Mouse (Mus musculus): ENCODE measurements around the gene Sox13. TPM values are rescaled to one million over a fixed set of nuclear protein-coding genes. Genes with fewer than 3 reads are reported as not detected.

The Sox13 gene
- polyA plus RNA-seq, 1 experiment from 2014 or later = 12.8 TPM

DNA sequence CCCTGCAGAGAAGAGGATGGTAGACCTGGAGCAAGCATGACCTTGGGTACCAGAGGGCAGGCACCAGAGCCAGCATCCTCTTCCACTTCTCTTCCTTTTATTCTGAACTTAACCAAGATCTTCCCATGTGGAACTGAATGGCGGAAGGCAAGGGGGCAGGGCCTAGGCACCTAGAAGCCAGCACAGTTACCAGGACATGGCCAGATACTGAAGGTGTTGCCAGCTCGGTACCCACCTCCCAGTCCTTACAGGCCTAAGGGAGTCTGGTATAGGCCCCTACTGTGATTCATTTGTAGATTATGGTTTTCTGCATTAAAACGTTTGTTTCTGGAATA, 44.2 kb downstream of the Sox13 start:
- Histone ChIP-seq H3K36me3 (ENCODE audit: insufficient read depth, low read length) (peaks cover 22% of the 10 kb centered on the region), H3K4me2 (replicated peaks; ENCODE audit: low read depth, low read length) (no peak overlapping the region), H3K27me3 (ENCODE audit: insufficient read depth, low read length) (no peaks in the 10 kb centered on the region), H3K9me3 (ENCODE audit: low read length) (no peaks in the 10 kb centered on the region), H3K27ac (ENCODE audit: low read length) (peak overlapping the region; percentile 12; the same call in 1 of the 2 replicates), H3K9ac (replicated peaks; ENCODE audit: low read length) (no peak overlapping the region), H3K4me3 (ENCODE audit: low read length) (no peak overlapping the region), H3K4me1 (ENCODE audit: insufficient read depth, low read length) (peaks cover 26% of the 10 kb centered on the region)
- ATAC-seq (ENCODE audit: low FRiP score, low TSS enrichment) = no peak
- WGBS = 88% methylated on average over 3 of the region's 3 CpGs

DNA sequence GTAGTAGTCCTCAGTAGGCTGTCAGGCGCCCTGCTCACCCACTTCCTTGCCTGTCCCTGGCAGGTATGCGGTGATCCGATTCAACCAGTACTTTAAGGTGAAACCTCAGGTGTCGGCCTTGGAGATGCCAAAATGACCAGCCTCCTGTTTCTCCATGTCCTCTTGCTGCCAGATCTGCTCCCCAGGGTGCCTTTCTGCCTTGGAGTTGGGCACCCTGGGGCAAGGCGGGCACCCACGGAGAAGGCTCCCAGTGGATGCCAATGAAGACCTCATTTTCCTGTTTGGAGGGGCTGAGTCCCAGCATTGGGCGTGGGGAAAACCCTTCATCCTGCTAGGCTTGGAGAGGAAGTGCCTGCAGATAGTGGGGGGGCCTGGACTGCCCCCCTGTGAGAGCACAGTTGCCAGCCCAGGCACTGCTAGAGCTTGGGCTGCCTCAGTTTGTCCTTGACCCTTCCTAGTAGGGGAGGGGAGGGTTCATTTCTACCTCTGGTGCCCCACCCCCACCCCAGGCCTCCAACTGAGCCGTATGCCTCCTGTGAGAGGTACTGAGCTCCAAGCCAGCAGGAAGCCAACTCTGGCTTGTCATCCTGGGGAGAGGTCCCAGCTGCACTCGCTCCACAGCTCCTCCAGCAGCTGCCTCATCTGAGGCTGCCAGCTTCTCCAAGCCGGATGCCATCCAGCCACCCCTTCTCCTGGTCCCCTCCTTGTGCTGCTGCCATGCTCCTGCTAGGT, 44.8 kb downstream of the Sox13 start:
- no peak for ATAC-seq (ENCODE audit: low FRiP score, low TSS enrichment)

DNA sequence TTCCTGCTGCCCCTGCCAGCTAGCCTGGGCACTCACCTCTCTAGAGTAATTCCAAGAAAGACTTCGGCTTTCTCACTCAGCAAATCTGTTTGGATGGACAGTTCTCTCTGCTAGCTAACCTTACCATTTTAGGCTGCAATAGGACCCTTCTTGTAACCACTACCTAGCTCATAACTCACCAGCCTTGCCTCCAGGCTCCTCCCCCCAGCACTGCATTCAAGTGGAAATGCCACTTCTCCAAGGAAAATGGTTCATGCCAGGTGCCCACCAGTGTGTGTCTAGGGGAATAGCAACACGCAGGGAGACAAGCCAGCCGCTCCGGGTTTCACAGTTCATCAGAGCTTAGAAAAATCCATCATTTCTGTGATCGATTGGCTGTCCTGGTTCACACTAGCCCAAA, 46.6 kb downstream of the Sox13 start:
- H3K36me3 ChIP-seq (ENCODE audit: insufficient read depth, low read length) = no peaks in the 10 kb centered on the region
- H3K27me3 ChIP-seq (ENCODE audit: insufficient read depth, low read length) = no peaks in the 10 kb centered on the region
- H3K4me1 ChIP-seq (ENCODE audit: insufficient read depth, low read length) = peaks cover 21% of the 10 kb centered on the region
- no peak overlapping the region for H3K4me3 ChIP-seq (ENCODE audit: low read length)
- ATAC-seq (ENCODE audit: low FRiP score, low TSS enrichment) = no peak
- WGBS = 70% methylated on average over 5 of the region's 5 CpGs
- no peak overlapping the region for H3K9ac ChIP-seq (replicated peaks; ENCODE audit: low read length)
- H3K27ac ChIP-seq (ENCODE audit: low read length) = no peak overlapping the region
- H3K9me3 ChIP-seq (ENCODE audit: low read length) = no peaks in the 10 kb centered on the region
- H3K4me2 ChIP-seq (replicated peaks; ENCODE audit: low read depth, low read length) = no peak overlapping the region

More for the DNA sequence above, 44.8 kb downstream of the Sox13 start:
- Histone ChIP-seq H3K36me3 (ENCODE audit: insufficient read depth, low read length) (peaks cover 17% of the 10 kb centered on the region), H3K27me3 (ENCODE audit: insufficient read depth, low read length) (no peaks in the 10 kb centered on the region), H3K9ac (replicated peaks; ENCODE audit: low read length) (no peak overlapping the region), H3K4me1 (ENCODE audit: insufficient read depth, low read length) (peaks cover 26% of the 10 kb centered on the region), H3K9me3 (ENCODE audit: low read length) (no peaks in the 10 kb centered on the region), H3K4me3 (ENCODE audit: low read length) (no peak overlapping the region), H3K27ac (ENCODE audit: low read length) (peak overlapping the region; percentile 12; the same call in 1 of the 2 replicates), H3K4me2 (replicated peaks; ENCODE audit: low read depth, low read length) (no peak overlapping the region)
- WGBS = 65% methylated on average over 10 of the region's 10 CpGs

DNA sequence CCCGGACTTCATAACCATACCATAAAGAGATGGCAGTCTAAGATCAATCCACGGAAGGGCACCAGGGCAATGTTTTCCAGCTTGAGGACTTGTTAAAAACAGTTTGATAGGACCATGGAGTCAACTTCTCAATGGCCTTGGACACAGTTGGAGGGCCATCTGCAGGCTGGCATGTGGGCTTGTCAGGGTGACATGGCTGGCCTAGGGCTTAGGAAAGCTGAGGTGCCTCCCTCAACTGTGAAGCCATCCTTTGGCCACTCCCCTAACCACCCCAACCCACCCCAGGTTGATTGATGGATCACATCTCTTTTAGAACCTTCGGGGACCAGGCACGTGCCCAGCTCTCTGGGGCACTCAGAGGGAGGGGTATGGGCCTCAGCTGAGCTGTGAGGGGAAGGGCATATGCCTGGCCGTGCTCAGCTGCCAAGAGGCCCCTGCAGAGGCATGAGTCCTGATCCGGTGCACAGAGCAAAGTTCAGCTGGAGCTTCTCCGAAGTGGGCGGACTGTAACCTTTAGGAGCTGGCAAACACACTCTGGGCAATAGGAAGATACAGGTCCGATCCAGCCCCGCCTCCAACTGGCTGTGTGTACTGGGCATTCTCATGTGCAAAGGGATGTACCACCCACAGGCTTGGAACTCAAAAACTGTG, 48.4 kb downstream of the Sox13 start:
- no peaks in the 10 kb centered on the region for H3K27me3 ChIP-seq (ENCODE audit: insufficient read depth, low read length)
- no peaks in the 10 kb centered on the region for H3K9me3 ChIP-seq (ENCODE audit: low read length)
- H3K4me3 ChIP-seq (ENCODE audit: low read length) = no peak overlapping the region
- no peak overlapping the region for H3K9ac ChIP-seq (replicated peaks; ENCODE audit: low read length)
- H3K36me3 ChIP-seq (ENCODE audit: insufficient read depth, low read length) = no peaks in the 10 kb centered on the region
- 53% methylated on average over 10 of the region's 10 CpGs for WGBS
- H3K4me2 ChIP-seq (replicated peaks; ENCODE audit: low read depth, low read length) = no peak overlapping the region
- peak; percentile 69 for ATAC-seq (ENCODE audit: low FRiP score, low TSS enrichment)
- peaks cover 17% of the 10 kb centered on the region for H3K4me1 ChIP-seq (ENCODE audit: insufficient read depth, low read length)
- H3K27ac ChIP-seq (ENCODE audit: low read length) = no peak overlapping the region

DNA sequence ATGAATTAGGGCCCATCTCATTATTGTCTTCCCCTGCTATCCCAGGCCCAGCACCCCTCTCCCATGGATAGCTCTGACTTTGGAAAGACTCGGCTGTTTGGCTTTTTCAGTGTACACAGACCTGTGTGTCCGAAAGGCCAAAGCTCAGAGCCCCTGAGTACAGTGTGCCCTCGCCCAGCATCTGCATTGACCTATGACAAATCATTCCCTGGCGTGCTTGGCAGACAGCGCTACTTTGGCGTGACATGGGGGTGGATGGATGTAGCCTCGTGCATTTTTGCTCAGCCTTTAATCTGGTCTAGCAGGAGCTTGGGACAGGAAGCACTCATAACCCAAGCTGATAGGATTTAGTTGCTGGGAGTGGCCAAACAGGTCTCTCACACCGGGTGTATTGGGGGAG, 52.1 kb downstream of the Sox13 start:
- no peak overlapping the region for H3K9ac ChIP-seq (replicated peaks; ENCODE audit: low read length)
- no peak overlapping the region for H3K27ac ChIP-seq (ENCODE audit: low read length)
- no peak overlapping the region for H3K4me3 ChIP-seq (ENCODE audit: low read length)
- 44% methylated on average over 8 of the region's 8 CpGs for WGBS
- H3K27me3 ChIP-seq (ENCODE audit: insufficient read depth, low read length) = no peaks in the 10 kb centered on the region
- H3K4me2 ChIP-seq (replicated peaks; ENCODE audit: low read depth, low read length) = no peak overlapping the region
- H3K36me3 ChIP-seq (ENCODE audit: insufficient read depth, low read length) = no peaks in the 10 kb centered on the region
- H3K4me1 ChIP-seq (ENCODE audit: insufficient read depth, low read length) = peaks cover 11% of the 10 kb centered on the region
- H3K9me3 ChIP-seq (ENCODE audit: low read length) = no peaks in the 10 kb centered on the region
- ATAC-seq (ENCODE audit: low FRiP score, low TSS enrichment) = no peak

DNA sequence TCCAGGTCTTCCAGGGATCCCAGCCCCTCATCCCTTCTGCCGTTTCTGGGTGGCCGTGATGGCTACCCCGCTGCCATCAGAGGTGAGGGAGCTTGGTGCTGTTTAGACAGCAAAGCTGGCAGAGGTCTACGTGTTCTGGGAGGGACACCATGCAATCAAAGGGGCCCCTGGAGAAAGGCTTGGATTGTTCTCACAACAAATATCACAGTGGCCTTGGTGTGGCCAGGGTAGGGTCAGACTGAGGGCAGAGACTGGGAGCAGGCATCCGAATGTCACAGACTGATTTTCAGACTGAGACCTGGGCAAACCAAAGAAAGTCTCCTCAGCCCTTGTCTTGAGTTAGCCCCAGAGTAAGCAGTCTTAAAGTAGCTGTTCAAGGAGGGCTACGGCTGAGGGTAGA, 52.7 kb downstream of the Sox13 start:
- H3K4me2 ChIP-seq (replicated peaks; ENCODE audit: low read depth, low read length) = no peak overlapping the region
- H3K4me1 ChIP-seq (ENCODE audit: insufficient read depth, low read length) = peaks cover 11% of the 10 kb centered on the region
- no peak for ATAC-seq (ENCODE audit: low FRiP score, low TSS enrichment)
- WGBS = 79% methylated on average over 6 of the region's 6 CpGs
- no peaks in the 10 kb centered on the region for H3K27me3 ChIP-seq (ENCODE audit: insufficient read depth, low read length)
- H3K27ac ChIP-seq (ENCODE audit: low read length) = no peak overlapping the region
- H3K9ac ChIP-seq (replicated peaks; ENCODE audit: low read length) = no peak overlapping the region
- no peaks in the 10 kb centered on the region for H3K36me3 ChIP-seq (ENCODE audit: insufficient read depth, low read length)
- no peak overlapping the region for H3K4me3 ChIP-seq (ENCODE audit: low read length)
- no peaks in the 10 kb centered on the region for H3K9me3 ChIP-seq (ENCODE audit: low read length)

DNA sequence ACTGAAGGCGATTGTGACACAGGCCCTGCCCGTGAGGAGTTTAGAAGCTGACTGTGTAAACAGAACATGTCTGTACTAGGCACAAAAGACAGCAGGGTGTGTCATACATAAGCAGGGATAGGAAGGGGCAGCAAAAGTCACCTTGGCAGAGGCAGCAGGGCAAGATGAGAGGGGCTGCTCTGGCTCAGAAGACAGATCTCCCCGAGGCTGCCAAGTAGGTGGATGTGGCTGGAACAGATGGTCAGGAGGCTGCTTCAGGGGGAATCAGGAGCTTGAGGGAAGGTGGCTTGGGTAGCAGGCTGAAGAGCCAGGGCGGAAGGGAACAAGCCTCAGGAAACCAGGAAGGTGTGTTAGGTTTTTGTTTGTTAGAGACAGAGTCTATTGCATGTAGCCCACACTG, 53.8 kb downstream of the Sox13 start:
- WGBS = 64% methylated on average over 4 of the region's 4 CpGs
- Histone ChIP-seq H3K4me3 (ENCODE audit: low read length) (no peak overlapping the region), H3K4me1 (ENCODE audit: insufficient read depth, low read length) (peaks cover 11% of the 10 kb centered on the region), H3K27ac (ENCODE audit: low read length) (no peak overlapping the region), H3K9ac (replicated peaks; ENCODE audit: low read length) (no peak overlapping the region), H3K4me2 (replicated peaks; ENCODE audit: low read depth, low read length) (no peak overlapping the region), H3K9me3 (ENCODE audit: low read length) (no peaks in the 10 kb centered on the region), H3K36me3 (ENCODE audit: insufficient read depth, low read length) (no peaks in the 10 kb centered on the region), H3K27me3 (ENCODE audit: insufficient read depth, low read length) (peaks cover 2% of the 10 kb centered on the region)
- no peak for ATAC-seq (ENCODE audit: low FRiP score, low TSS enrichment)

DNA sequence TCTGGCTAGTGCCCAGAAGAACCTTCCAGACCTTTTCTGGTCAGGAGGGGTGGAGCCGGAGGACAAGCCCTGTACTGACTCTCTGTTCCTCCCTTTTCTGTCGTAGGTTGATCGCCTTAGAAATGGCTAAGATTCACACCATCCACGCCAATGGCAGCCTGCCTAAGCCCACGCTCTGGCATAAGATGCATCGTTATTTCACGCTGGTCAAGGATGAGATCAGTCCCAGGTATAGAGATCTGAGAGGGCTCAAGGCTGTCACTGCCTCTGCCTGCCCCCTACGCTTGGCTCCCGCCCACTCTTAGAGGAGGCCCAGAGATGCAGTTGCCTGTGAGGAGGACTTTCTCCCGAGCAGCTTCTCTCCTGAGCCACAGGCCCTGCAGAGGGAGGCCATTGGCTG, 55.5 kb downstream of the Sox13 start:
- H3K4me2 ChIP-seq (replicated peaks; ENCODE audit: low read depth, low read length) = no peak overlapping the region
- WGBS = 62% methylated on average over 10 of the region's 10 CpGs
- H3K9me3 ChIP-seq (ENCODE audit: low read length) = no peaks in the 10 kb centered on the region
- H3K4me1 ChIP-seq (ENCODE audit: insufficient read depth, low read length) = peaks cover 19% of the 10 kb centered on the region
- no peak overlapping the region for H3K4me3 ChIP-seq (ENCODE audit: low read length)
- H3K36me3 ChIP-seq (ENCODE audit: insufficient read depth, low read length) = no peaks in the 10 kb centered on the region
- no peak overlapping the region for H3K9ac ChIP-seq (replicated peaks; ENCODE audit: low read length)
- ATAC-seq (ENCODE audit: low FRiP score, low TSS enrichment) = no peak
- no peak overlapping the region for H3K27ac ChIP-seq (ENCODE audit: low read length)
- peaks cover 17% of the 10 kb centered on the region for H3K27me3 ChIP-seq (ENCODE audit: insufficient read depth, low read length)

DNA sequence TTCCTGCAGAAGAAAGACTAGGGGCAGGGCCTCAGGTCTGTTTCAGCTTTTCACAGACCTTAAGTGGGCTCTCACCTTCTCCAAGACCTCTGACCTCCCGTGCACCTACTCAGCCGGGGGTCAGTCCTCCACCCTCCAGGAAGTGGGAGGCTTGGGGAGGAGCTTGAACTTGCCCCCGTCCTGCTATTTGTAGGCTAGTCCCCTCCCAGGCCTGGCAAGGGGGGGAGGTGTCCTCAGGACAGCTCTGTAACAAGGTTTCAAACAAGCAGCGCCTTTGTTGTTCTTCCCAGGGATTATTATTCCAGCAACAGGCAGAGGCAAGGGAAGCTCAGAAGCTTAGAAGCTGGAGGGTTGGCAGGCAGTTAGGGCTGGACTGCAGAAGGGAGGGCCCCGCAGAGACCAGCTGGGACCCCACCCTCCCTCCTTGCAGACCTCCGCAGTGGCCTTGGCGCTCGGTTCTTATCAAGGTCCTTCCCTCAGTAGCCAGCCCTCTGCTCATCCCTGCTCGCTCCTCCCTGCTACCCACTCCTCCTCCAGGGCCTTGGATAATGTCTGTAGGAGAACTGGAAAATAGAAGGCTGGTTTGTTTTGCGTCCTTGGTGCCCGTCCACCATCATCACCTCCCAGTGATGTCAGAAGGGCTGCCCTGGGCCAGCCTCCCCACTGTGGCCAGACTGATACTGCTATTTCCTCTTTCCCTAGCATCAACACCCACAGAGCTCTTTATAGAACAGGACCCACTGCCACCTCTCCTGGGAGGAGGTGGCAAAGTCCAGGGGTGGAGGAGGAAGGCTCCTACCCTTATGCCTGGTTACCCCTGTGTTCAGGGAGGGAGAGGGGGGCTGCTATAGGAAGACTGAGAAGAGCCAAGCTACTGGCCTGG, 56.3 kb downstream of the Sox13 start:
- no peak overlapping the region for H3K9ac ChIP-seq (replicated peaks; ENCODE audit: low read length)
- peaks cover 19% of the 10 kb centered on the region for H3K27me3 ChIP-seq (ENCODE audit: insufficient read depth, low read length)
- H3K27ac ChIP-seq (ENCODE audit: low read length) = no peak overlapping the region
- no peaks in the 10 kb centered on the region for H3K36me3 ChIP-seq (ENCODE audit: insufficient read depth, low read length)
- H3K9me3 ChIP-seq (ENCODE audit: low read length) = no peaks in the 10 kb centered on the region
- peaks cover 23% of the 10 kb centered on the region for H3K4me1 ChIP-seq (ENCODE audit: insufficient read depth, low read length)
- H3K4me2 ChIP-seq (replicated peaks; ENCODE audit: low read depth, low read length) = no peak overlapping the region
- 19% methylated on average over 11 of the region's 11 CpGs for WGBS
- ATAC-seq (ENCODE audit: low FRiP score, low TSS enrichment) = no peak
- H3K4me3 ChIP-seq (ENCODE audit: low read length) = no peak overlapping the region
